In the genomic region with DNA sequence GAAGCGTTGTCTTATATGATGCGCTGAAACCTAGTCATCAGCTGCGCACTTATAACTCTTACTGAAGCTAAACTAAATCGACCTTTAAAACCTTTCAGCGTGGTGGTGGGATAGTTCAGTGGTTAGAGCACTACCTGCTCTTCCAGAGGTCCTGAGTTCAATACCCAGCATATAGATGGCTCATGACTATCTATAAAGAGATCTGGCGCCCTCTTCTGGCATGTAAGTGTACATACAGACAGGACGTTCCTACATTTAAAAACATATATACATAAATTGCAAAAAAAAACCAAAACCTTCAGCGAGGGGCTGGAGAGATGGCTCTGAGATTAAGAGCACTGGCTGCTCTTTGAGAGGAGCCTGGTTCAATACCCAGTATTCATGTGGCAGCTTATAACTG, we compare ENCODE assay signal across 9 mouse cellular contexts. TPM values are rescaled to one million over a fixed set of nuclear protein-coding genes. Genes with fewer than 3 reads are reported as not detected.
DNase-seq lines count a peak whose midpoint lies in the region; TF ChIP-seq lines count a peak whose summit lies in the region.
"Had no signal": no experiment of that assay in that cellular context is flagged by ENCODE, and none has a peak within 500 bp of the region (broad histone marks: within the 10 kb centered on the region; RNA-seq: fewer than 3 reads in every experiment).

No protein-coding gene starts in this region.

- peak; percentile 38 for TF ChIP-seq CTCF in E14TG2a.4 (conservative IDR thresholded peaks at IDR 0.05; ENCODE audit: low read length)

- peaks cover 17% of the 10 kb centered on the region for H3K36me3 ChIP-seq in E14TG2a.4 (ENCODE audit: insufficient read depth, low read length)
- H3K36me3 ChIP-seq: liver, embryonic 15.5 days had no signal

- H3K9me3 ChIP-seq in E14TG2a.4 (ENCODE audit: low read length), result no peaks in the 10 kb centered on the region
- H3K9me3 ChIP-seq: liver, embryonic 15.5 days had no signal

- DNase-seq in layer of hippocampus, postnatal 10 days (ENCODE audit: low spot score in 2 of 2), result peak; percentile 18 to 49
- DNase-seq in layer of hippocampus, adult 9-10 months (ENCODE audit: low spot score), result no peak
- peak; percentile 60 for DNase-seq in CD4-positive helper T cell, adult 2 months (ENCODE audit: low read depth, low spot score)
- peak; percentile 60 to 73 for DNase-seq in cerebellum, postnatal 10 days
- peak; percentile 38 for DNase-seq in skeletal muscle tissue, adult 2 months (ENCODE audit: low read depth, low spot score)
- DNase-seq in spleen, postnatal 4 days (ENCODE audit: low spot score in 2 of 2), result no peak
- no peak for DNase-seq in layer of hippocampus, postnatal 36 days

- peaks cover 39% of the 10 kb centered on the region for H3K4me1 ChIP-seq in E14TG2a.4 (replicated peaks; ENCODE audit: low read depth, low read length)
- H3K4me1 ChIP-seq: liver, embryonic 15.5 days had no signal

- H3K27me3 ChIP-seq in E14TG2a.4 (ENCODE audit: insufficient read depth, low read length), result no peaks in the 10 kb centered on the region
- H3K27me3 ChIP-seq: liver, embryonic 15.5 days had no signal

- H3K4me3 ChIP-seq in E14TG2a.4 (replicated peaks; ENCODE audit: low read length), result no peak overlapping the region
- H3K4me3 ChIP-seq: liver, embryonic 15.5 days had no signal

RNA-seq across cellular contexts. Expression of gene Rpp14, which starts 35.8 kb away (rescaled TPM):
- total RNA-seq in layer of hippocampus, postnatal 10 days (2021), result 10 to 100 TPM; 20.2 to 25.7 TPM
- 10 to 100 TPM; 26.5 to 30.9 TPM for total RNA-seq in layer of hippocampus, postnatal 36 days (2021)

RNA-seq across cellular contexts. Expression of gene Abhd6, which starts 41.6 kb away (rescaled TPM):
- total RNA-seq in layer of hippocampus, postnatal 10 days (2021), result 10 to 100 TPM; 41.7 to 42.6 TPM
- 10 to 100 TPM; 76.2 to 80.1 TPM for total RNA-seq in layer of hippocampus, postnatal 36 days (2021)

RNA-seq across cellular contexts. Expression of gene Dnase1l3, which starts 50.0 kb away (rescaled TPM):
- under 1 TPM in 1 of 2 experiments, not detected in 1; 0.07 TPM for total RNA-seq in layer of hippocampus, postnatal 10 days (2021)
- total RNA-seq in layer of hippocampus, postnatal 36 days (2021), result not detected

RNA-seq across cellular contexts. Expression of gene Pxk, which starts 53.7 kb away (rescaled TPM):
- total RNA-seq in layer of hippocampus, postnatal 10 days (2021), result 10 to 100 TPM; 26.1 to 27.2 TPM
- total RNA-seq in layer of hippocampus, postnatal 36 days (2021), result 10 to 100 TPM; 26.8 to 32.8 TPM

Comparison
In these comparisons a context has a peak if more than half of its experiments do, and no peak if none do; other contexts are left out.
1. DNase-seq: peak in layer of hippocampus, postnatal 10 days (2 of 2), CD4-positive helper T cell, adult 2 months (single experiment), cerebellum, postnatal 10 days (2 of 2) and skeletal muscle tissue, adult 2 months (single experiment); none in layer of hippocampus, adult 9-10 months (single experiment), spleen, postnatal 4 days (0 of 2) and layer of hippocampus, postnatal 36 days (0 of 2).